Mouse (Mus musculus) forebrain, embryonic 16.5 days (tissue): ENCODE measurements around the gene Angpt4. TPM values are rescaled to one million over a fixed set of nuclear protein-coding genes. Genes with fewer than 3 reads are reported as not detected.

ENCODE experiments used
- ATAC-seq: fragments of 200-750 bp; cut with Nextera tagmentation; 2 replicates; pipeline ENCODE4 v1.8.0; 2017; ENCODE audit warnings: mild to moderate bottlenecking, moderate library complexity
- H3K27ac ChIP-seq: fragments of 300-500 bp; sonication (generic); 2 replicates; pipeline ENCODE4 v1.5.1; 2014; ENCODE audit warnings: low read length, control low read depth
- H3K27me3 ChIP-seq: fragments of 300-500 bp; sonication (generic); replicated peaks from 2 replicates; pipeline ENCODE4 v1.6.1; 2014; ENCODE audit warnings: low read length; ENCODE audit not compliant: control insufficient read depth, insufficient read depth
- H3K36me3 ChIP-seq: fragments of 300-500 bp; sonication (generic); 2 replicates; pipeline ENCODE4 v1.6.1; 2014; ENCODE audit not compliant: control insufficient read depth, insufficient read depth
- H3K4me1 ChIP-seq: fragments of 300-500 bp; sonication (generic); replicated peaks from 2 replicates; pipeline ENCODE4 v1.6.1; 2014; ENCODE audit warnings: low read length; ENCODE audit not compliant: control insufficient read depth, insufficient read depth
- H3K4me2 ChIP-seq: fragments of 300-500 bp; sonication (generic); 2 replicates; pipeline ENCODE4 v1.6.1; 2014; ENCODE audit warnings: mild to moderate bottlenecking, low read length, control low read depth
- H3K4me3 ChIP-seq: fragments of 300-500 bp; sonication (generic); replicated peaks from 2 replicates; pipeline ENCODE4 v1.5.1; 2014; ENCODE audit warnings: mild to moderate bottlenecking, low read length, control low read depth
- H3K9ac ChIP-seq: fragments of 300-500 bp; sonication (generic); replicated peaks from 2 replicates; pipeline ENCODE4 v1.6.1; 2014; ENCODE audit warnings: low read depth, low read length, control low read depth
- H3K9me3 ChIP-seq: fragments of 300-500 bp; sonication (generic); 2 replicates; pipeline ENCODE4 v1.6.1; 2016; ENCODE audit warnings: low read length; ENCODE audit not compliant: control insufficient read depth
- WGBS: fragments of 180-500 bp; shearing (Covaris S2); extraction: QIAGEN DNeasy Blood & Tissue Kit; methylation state at CpG from one replicate; pipeline ENCODE4 v1.1.7; 2014; 5-methylcytosine and 5-hydroxymethylcytosine counted together
- polyA plus RNA-seq: library from polyadenylated mRNA; unstranded; fragments of >200 nt; fragmentation: Nextera tagmentation; extraction: Ambion mirVana; gene quantifications from 2 replicates; pipeline ENCODE4 v1.2.1, GENCODE M21; 2015

Angpt4 gene
- polyA plus RNA-seq, 1 experiment from 2014 or later: 0.14 TPM

DNA sequence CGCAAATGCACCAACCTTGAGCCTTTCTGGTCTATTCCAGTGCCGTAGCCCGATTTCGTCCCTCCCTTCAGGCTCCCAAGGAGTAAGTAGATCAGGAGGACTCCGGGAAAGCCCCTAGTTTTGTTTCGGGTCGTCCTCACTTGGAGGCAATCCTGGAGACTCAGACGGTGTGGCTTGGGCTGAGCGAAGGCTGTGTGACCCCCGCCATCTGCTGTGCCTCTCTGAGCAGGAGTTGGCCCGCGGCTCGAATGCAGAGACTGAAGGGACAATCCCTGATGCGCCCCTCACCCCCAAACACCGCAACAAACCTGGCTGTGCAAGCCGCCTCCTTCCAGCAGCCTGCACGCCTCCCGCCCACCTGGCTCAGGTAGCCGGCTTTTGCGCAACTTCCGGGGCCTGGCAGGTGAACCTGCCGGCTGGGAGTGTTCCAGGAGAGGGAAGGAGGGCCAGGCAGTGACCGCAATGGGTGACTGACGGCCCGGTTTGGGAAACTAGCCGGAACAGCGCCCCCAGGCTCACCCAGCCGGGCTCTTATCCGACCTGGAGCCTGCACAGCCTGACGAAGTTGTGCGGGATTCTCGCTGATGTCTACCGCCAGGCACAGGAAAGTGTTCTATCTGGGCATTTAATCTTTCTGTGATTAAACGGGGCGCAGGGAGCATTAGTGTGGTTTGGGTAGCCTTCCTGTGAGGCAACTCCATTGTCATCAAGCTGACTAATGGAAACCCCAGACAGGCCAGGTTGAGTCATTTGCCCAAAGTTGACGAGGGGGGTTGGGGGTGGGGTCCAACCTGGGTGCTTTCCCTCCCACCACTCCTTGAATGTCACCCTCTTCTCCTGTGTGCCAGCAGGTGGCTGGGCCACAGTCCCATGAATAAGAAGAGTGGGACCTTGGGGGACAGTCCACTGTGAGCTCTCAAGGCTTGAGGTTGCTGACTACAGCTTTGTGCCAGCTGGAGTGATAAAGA is 62.9 kb downstream of the Angpt4 start:
- H3K4me2 ChIP-seq: peak overlapping the region; percentile 50
- no peak overlapping the region for H3K27ac ChIP-seq
- no peaks in the 10 kb centered on the region for H3K9me3 ChIP-seq
- H3K4me1 ChIP-seq: peaks cover 55% of the 10 kb centered on the region
- peak overlapping the region; percentile 44 for H3K9ac ChIP-seq
- H3K36me3 ChIP-seq: no peaks in the 10 kb centered on the region
- no peak for ATAC-seq
- H3K27me3 ChIP-seq: no peaks in the 10 kb centered on the region
- peak overlapping the region; percentile 35 for H3K4me3 ChIP-seq
- WGBS: 8% methylated on average over 36 of the region's 36 CpGs

DNA sequence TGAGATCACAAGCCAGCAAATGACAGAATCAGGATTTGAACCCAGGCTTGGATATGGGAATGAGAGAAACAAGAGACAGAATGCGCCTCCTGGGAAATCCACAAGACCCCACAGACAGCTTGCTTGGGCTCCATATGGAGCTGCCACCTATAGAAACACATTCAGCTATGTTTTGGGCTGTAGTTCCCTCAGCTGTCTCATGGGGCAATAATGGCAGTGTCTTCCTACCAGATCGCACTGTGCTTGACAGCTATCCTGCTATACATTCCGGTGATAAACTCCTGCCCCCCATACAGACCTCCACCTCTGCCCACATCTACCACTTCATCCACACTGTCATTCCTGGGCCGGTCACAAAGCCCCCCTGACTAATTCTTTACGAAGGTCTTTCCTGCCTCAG is 64.3 kb downstream of the Angpt4 start:
- Histone ChIP-seq H3K27ac (no peak overlapping the region), H3K4me3 (no peak overlapping the region), H3K4me1 (peaks cover 50% of the 10 kb centered on the region), H3K9ac (no peak overlapping the region), H3K36me3 (no peaks in the 10 kb centered on the region), H3K4me2 (no peak overlapping the region), H3K27me3 (no peaks in the 10 kb centered on the region), H3K9me3 (no peaks in the 10 kb centered on the region)
- WGBS: 91% methylated on average over 5 of the region's 5 CpGs
- ATAC-seq: no peak

DNA sequence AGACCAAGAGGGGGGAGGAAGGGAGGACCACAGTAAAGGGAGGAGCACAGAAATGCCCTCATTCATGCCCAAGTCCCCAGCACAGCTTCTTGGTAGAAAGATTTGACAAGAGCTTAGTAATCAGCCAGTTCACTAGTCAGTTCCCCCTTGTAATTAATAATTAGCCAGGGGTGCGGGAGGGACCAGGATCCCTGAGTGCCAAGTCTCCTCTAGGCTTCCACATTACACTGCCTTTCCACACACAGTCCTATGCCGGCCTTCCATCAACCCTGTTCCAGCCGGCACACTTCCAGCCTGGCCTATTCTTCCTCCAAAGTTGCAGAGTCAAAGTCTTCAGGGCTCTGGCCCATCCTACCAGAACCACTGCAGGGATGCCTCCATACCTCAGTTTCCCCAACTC is 65.1 kb downstream of the Angpt4 start:
- H3K9me3 ChIP-seq: no peaks in the 10 kb centered on the region
- ATAC-seq: no peak
- WGBS: 75% methylated on average over 3 of the region's 3 CpGs

DNA sequence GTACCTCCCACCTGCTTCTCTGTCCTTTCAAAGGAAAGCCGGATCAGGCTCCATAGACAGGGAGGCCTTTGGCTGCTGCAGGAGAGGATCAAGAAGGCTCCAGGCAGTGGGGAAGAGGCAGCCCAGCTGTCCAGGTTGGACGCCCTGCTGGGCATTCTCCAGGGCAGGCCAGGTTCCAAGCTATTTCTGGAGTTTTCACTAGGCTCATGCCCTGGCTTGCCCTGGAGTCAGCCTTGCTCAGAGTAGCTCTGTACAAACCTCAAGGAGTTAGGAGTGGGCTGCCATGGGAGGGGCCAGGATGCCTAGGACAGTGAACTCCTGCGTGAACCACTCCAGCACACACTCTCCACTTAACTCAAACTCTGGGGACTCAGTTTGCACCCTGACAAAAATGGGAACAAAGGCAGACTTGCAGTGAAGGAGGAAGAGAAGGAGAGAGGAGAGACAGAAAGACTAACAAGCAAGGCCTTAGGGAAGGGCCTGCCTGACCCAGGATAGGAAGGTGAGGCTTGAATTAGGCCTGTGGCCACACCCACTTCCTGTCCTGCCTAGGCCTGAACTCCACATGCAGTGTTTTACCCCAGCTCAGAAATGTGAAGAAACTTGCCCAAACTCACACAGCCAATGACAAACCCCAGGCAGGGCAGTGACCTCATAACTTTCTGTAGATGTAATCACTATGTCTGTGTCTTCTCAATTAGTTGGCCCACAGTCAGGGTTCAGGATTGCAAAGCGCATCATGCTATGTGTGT is 66.9 kb downstream of the Angpt4 start:
- Histone ChIP-seq H3K4me1 (peaks cover 35% of the 10 kb centered on the region), H3K9me3 (no peaks in the 10 kb centered on the region), H3K27me3 (no peaks in the 10 kb centered on the region), H3K4me2 (no peak overlapping the region), H3K4me3 (no peak overlapping the region), H3K36me3 (no peaks in the 10 kb centered on the region), H3K9ac (no peak overlapping the region), H3K27ac (no peak overlapping the region)
- ATAC-seq: no peak
- WGBS: 84% methylated on average over 4 of the region's 4 CpGs

More for the DNA sequence above, 65.1 kb downstream of the Angpt4 start:
- Histone ChIP-seq H3K4me3 (no peak overlapping the region), H3K4me2 (no peak overlapping the region), H3K27me3 (no peaks in the 10 kb centered on the region), H3K4me1 (peaks cover 45% of the 10 kb centered on the region), H3K27ac (no peak overlapping the region), H3K36me3 (no peaks in the 10 kb centered on the region), H3K9ac (no peak overlapping the region)

DNA sequence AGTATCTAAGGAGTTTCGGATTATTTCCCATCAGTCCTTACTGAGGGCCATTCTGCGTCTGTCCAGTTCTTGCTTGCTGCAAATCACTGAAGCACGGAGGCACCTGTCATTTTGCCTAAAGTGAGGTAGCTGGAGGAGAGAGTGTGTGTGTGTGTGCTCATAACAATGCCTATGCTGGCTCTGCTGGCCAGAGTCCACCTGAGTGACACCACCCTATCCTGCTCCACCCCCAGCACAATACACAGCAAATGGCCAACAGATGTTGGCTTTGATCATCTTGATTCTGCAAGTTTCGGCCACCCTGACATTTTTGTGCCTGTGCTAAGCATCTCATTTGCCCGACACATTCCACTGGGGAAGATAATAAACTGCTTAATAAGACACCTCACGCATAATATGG is 67.5 kb downstream of the Angpt4 start:
- no peak for ATAC-seq
- Histone ChIP-seq H3K4me1 (peaks cover 29% of the 10 kb centered on the region), H3K36me3 (no peaks in the 10 kb centered on the region), H3K9me3 (no peaks in the 10 kb centered on the region), H3K27me3 (no peaks in the 10 kb centered on the region), H3K4me2 (peak overlapping the region; percentile 86), H3K9ac (no peak overlapping the region), H3K4me3 (no peak overlapping the region), H3K27ac (no peak overlapping the region)
- 65% methylated on average over 6 of the region's 6 CpGs for WGBS

- no peaks in the 10 kb centered on the region for H3K27me3 ChIP-seq
- ATAC-seq: peak; percentile 93
- H3K36me3 ChIP-seq: no peaks in the 10 kb centered on the region
- H3K4me1 ChIP-seq: peaks cover 23% of the 10 kb centered on the region
- H3K9me3 ChIP-seq: no peaks in the 10 kb centered on the region
- H3K9ac ChIP-seq: peak within 1 kb of the TSS; percentile 87
- peak within 1 kb of the TSS; percentile 68 for H3K27ac ChIP-seq
- WGBS: under 1% methylated on average over 46 of the region's 46 CpGs
- peak within 1 kb of the TSS; percentile 86 for H3K4me2 ChIP-seq
- H3K4me3 ChIP-seq: peak within 1 kb of the TSS; percentile 89
Observed at GRCm38 (mm10) chr2:151979470-151980354, 68.7 kb downstream of the Angpt4 start, which contains the start of gene Fam110a. Fam110a (minus strand) TSS chr2:151980219.

- 26% methylated on average over 3 of the region's 3 CpGs for WGBS
- H3K4me3 ChIP-seq: peak overlapping the region; percentile 89
- H3K27ac ChIP-seq: peak overlapping the region; percentile 68
- H3K27me3 ChIP-seq: no peaks in the 10 kb centered on the region
- no peaks in the 10 kb centered on the region for H3K36me3 ChIP-seq
- peak overlapping the region; percentile 86 for H3K4me2 ChIP-seq
- H3K9me3 ChIP-seq: no peaks in the 10 kb centered on the region
- peaks cover 23% of the 10 kb centered on the region for H3K4me1 ChIP-seq
- no peak; the same call in 1 of the 2 replicates for ATAC-seq
- H3K9ac ChIP-seq: peak overlapping the region; percentile 87
Observed at GRCm38 (mm10) chr2:151980355-151980693, 69.3 kb downstream of the Angpt4 start.

DNA sequence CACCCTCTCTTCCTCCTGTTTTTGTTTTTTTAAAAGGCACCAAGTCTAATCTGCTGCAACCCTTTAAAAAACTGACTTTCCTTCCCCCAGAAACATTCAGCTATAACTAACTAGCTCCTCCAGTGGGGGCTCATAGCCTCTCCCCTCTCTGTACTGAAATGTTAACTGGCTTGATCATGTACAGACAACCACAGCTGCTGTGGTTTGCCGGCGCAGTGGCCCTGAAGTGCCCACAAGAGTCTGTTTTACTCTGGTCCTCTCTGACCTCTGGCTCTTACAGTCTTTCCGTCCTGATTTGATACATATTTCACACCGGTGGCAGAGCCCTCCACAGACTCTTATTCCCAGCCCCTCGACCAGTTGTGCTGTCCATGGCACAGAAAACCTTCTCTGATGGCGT is 70.3 kb downstream of the Angpt4 start:
- H3K4me3 ChIP-seq: no peak overlapping the region
- no peaks in the 10 kb centered on the region for H3K36me3 ChIP-seq
- H3K9me3 ChIP-seq: no peaks in the 10 kb centered on the region
- no peak overlapping the region for H3K9ac ChIP-seq
- H3K27me3 ChIP-seq: no peaks in the 10 kb centered on the region
- no peak overlapping the region for H3K27ac ChIP-seq
- H3K4me1 ChIP-seq: peaks cover 23% of the 10 kb centered on the region
- 86% methylated on average over 6 of the region's 6 CpGs for WGBS
- H3K4me2 ChIP-seq: no peak overlapping the region
- no peak for ATAC-seq
